Mouse (Mus musculus) 3134 (cell line): ENCODE measurements around the gene Asl.

Experiments used
- DNase-seq: peaks from one replicate; pipeline ENCODE4 v3.0.0-alpha.2; 2011; ENCODE audit warnings: low spot score; ENCODE audit not compliant: insufficient read length; ENCODE audit errors: extremely low read depth

Asl gene

GRCm38 (mm10) chr5:130008034-130008590 lies 20.9 kb downstream of the Asl start:
- no peak for DNase-seq

- no peak for DNase-seq
Observed at GRCm38 (mm10) chr5:130007344-130007743, 21.7 kb downstream of the Asl start.

- no peak for DNase-seq
Observed at GRCm38 (mm10) chr5:130003229-130003628, 25.8 kb downstream of the Asl start.

- DNase-seq = peak; percentile 90
Observed at GRCm38 (mm10) chr5:130002301-130003146, 26.5 kb downstream of the Asl start, which contains the start of gene Gusb. TSS of gene Gusb (minus strand) at chr5:130003049.

GRCm38 (mm10) chr5:130001356-130001987 lies 27.6 kb downstream of the Asl start:
- no peak for DNase-seq

GRCm38 (mm10) chr5:130000735-130001134 lies 28.3 kb downstream of the Asl start:
- no peak for DNase-seq

- no peak for DNase-seq
Observed at GRCm38 (mm10) chr5:129999097-129999496, 29.9 kb downstream of the Asl start.

GRCm38 (mm10) chr5:129997700-129998099 lies 31.3 kb downstream of the Asl start:
- no peak for DNase-seq

- no peak for DNase-seq
Observed at GRCm38 (mm10) chr5:129994989-129995388, 34.1 kb downstream of the Asl start.

GRCm38 (mm10) chr5:129993374-129993773 lies 35.7 kb downstream of the Asl start:
- no peak for DNase-seq

GRCm38 (mm10) chr5:129991898-129992297 lies 37.1 kb downstream of the Asl start:
- DNase-seq = no peak

GRCm38 (mm10) chr5:129989376-129989775 lies 39.7 kb downstream of the Asl start:
- DNase-seq = no peak

- DNase-seq = no peak
Observed at GRCm38 (mm10) chr5:129980216-129980615, 48.8 kb downstream of the Asl start.

- DNase-seq = no peak
Observed at GRCm38 (mm10) chr5:129978608-129979007, 50.4 kb downstream of the Asl start.

GRCm38 (mm10) chr5:129977768-129978167 lies 51.3 kb downstream of the Asl start:
- no peak for DNase-seq

GRCm38 (mm10) chr5:129974866-129975311 lies 54.2 kb downstream of the Asl start:
- no peak for DNase-seq

GRCm38 (mm10) chr5:129974354-129974753 lies 54.7 kb downstream of the Asl start:
- DNase-seq = no peak

- DNase-seq = peak; percentile 22
Observed at GRCm38 (mm10) chr5:129971491-129971890, 57.6 kb downstream of the Asl start.

GRCm38 (mm10) chr5:129968417-129968816 lies 60.6 kb downstream of the Asl start:
- no peak for DNase-seq

GRCm38 (mm10) chr5:129966448-129966847 lies 62.6 kb downstream of the Asl start:
- no peak for DNase-seq

- DNase-seq = no peak
Observed at GRCm38 (mm10) chr5:129963224-129963623, 65.8 kb downstream of the Asl start.
